Mouse (Mus musculus): ENCODE measurements around the gene Fuk.
"Not testable (repeated sequence)": the region's sequence is repeated elsewhere in the genome, so short reads cannot be mapped to it uniquely, and the experiment has no call there.

The Fuk gene

DNA sequence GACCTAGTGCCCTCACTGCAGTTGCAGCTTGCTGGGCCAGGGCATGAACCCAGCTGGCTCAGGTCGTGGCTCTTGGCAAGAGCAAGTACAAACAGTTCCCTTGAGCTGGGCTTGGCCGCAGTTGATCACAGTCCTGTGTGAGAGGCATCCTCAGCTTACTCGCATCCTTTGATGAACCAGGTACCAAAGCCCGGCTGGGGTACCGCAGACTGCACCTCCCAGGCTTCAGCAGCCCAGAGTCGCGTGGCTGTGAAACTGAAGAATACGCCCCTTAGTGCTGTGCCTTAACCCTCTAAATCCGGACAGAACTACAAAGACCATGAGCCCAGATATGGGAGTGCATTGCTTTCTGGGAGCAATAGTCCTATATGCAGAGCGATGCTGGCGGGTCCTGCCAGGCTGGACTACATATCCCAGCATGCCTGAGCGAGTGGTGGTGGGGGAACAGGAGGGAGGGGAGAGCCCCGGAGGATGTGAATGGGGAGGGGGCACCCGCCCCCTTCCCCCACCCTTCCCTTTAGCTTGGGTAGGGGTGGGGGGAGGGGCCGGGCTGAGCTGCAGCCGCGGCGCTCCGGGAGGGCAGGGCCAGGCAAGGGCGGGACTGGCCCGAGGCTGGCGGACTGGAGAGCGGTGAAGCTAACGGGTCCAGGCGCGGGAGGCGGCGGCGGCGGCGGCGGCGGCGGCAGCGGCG lies 17.2 kb upstream of the Fuk start, which contains the start of gene St3gal2:
St3gal2 (plus strand) TSS at position 582 of the 691 bp plus-strand sequence.
- peak; percentile 89 for DNase-seq (ENCODE audit: extremely low spot score, low read depth, low spot score)

DNA sequence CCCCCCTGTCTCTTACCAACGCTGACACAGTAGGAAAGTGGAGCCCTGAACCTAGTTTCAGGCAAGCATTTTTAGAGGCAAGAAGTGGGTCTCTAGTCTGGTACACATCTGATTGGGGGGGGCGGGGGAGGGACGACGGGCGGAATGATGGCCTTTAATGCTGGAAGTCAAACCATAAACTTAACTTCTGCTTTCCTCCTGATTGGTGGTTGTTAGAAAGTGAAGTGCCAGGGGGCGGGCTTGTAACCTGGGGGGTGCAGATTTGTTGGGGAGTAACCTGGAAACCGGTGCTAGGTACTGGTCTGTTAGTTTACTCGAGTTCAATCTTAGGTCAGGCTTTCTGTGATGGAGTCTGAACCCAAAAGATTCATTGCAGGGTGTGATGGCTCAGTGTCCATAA lies 16.2 kb upstream of the Fuk start:
- DNase-seq (ENCODE audit: extremely low spot score, low read depth, low spot score), result no peak

- DNase-seq (ENCODE audit: extremely low spot score, low read depth, low spot score), result no peak
Observed at GRCm38 (mm10) chr8:110918027-110918426, 15.7 kb upstream of the Fuk start.

DNA sequence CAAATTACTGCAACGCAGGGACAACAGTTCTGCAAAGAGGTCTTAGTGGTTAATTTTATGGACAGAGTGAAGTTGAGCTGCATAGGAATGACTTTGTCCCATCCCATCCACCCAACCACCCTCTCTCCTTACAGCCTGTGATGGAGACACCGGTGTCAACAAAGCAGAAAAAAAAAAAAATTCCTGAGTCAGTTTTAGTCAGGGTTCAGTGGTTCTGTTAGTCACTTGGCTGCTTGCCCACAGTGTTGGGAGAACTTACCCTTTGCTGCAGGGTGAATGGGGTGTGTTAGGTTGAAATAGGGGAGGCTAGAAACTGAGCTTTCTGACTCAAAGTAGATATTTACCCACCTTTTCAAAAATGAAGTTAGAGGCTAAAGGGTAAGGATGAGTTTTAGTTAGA lies 15.1 kb upstream of the Fuk start:
- DNase-seq (ENCODE audit: extremely low spot score, low read depth, low spot score), result no peak

DNA sequence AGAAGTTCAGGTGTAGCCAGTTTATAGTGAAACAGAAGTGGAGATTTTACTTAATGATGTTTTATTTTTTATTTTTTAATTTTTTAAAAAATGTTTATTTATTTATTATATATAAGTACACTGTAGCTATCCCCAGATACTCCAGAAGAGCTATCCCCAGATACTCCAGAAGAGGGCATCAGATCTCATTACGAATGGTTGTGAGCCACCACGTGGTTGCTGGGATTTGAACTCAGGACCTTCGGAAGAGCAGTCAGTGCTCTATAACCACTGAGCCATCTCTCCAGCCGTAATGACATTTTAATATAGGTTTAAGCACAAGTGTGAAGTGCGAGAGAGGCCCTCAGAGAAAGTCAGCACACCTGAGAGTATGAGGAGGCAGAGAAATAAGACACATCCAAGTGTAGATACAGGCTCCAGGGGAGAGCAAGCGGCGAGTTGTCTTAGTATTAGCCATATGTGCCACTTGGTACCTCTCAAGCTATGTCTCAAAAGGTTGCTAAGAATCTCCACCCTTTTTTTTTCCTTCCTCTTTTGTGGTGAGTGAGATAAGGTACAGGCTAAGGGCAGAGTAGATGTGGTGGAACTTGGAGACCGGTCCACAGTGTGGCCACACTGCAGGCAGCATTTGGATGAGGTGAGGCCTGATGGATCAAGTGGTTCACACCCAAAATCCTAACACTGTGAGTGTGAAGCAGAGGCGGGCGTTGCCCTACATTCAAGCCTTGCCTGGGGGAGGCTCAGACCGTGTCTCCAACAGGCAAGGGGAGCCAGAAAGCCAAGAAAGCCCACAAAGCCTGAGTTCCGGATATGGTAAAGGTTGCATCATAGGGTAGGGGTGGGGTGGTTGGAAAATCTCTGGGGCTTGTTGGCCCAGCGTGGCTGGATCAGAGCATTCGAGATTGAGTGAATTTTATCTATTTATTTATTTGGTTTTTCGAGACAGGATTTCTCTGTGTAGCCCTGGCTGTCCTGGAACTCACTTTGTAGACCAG lies 9.6 kb upstream of the Fuk start:
- DNase-seq (ENCODE audit: extremely low spot score, low read depth, low spot score), result no peak

GRCm38 (mm10) chr8:110909850-110910249 lies 7.6 kb upstream of the Fuk start:
- not testable (repeated sequence) for DNase-seq (ENCODE audit: extremely low spot score, low read depth, low spot score)

GRCm38 (mm10) chr8:110906682-110907081 lies 4.4 kb upstream of the Fuk start:
- DNase-seq (ENCODE audit: extremely low spot score, low read depth, low spot score), result no peak

- no peak for DNase-seq (ENCODE audit: extremely low spot score, low read depth, low spot score)
Observed at GRCm38 (mm10) chr8:110905404-110905803, 3.1 kb upstream of the Fuk start.

GRCm38 (mm10) chr8:110902579-110902965 lies 284 bp upstream of the Fuk start:
- DNase-seq (ENCODE audit: extremely low spot score, low read depth, low spot score), result no peak

GRCm38 (mm10) chr8:110901056-110901455 lies 1.2 kb downstream of the Fuk start:
- DNase-seq (ENCODE audit: extremely low spot score, low read depth, low spot score), result no peak

DNA sequence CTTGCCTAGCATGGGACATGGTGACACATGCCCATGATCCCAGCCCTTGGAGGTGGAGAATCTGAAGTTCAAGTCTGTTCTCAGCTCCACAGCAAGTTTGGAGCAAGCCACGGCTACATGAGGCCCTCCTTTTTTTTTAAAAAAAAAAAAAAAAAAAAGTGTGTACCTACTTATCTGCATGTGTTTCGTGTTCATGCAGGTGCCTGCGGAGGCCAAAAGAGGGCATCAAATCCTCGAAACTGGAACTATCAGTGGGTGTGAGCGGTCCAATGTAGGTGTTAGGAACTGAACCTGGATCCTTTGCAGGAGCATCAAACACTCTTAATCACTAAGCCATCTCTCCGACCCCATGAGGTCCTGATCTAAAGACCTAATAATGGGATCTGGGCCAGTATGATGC lies 4.8 kb downstream of the Fuk start:
- DNase-seq (ENCODE audit: extremely low spot score, low read depth, low spot score), result no peak

GRCm38 (mm10) chr8:110895812-110896211 lies 6.5 kb downstream of the Fuk start:
- no peak for DNase-seq (ENCODE audit: extremely low spot score, low read depth, low spot score)

DNA sequence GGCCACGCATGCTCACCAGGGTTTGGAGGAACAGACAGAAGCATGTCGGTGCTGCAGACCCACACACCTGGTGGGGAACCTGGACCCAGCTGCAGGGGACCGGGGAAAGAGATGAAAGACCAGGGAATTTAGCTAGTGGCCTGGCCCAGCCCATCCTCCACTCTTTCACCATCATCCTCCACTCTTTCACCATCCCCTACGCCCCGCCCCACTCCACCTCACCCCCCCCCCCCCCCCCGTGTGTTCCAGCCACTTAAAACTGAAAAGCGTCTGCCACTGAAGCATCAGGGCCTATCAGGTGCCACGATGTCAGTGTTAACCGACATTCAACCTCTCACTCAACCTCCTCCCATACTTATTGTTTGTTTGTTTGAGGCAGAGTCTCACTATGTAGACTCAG lies 7.0 kb downstream of the Fuk start:
- no peak for DNase-seq (ENCODE audit: extremely low spot score, low read depth, low spot score)

- no peak for DNase-seq (ENCODE audit: extremely low spot score, low read depth, low spot score)
Observed at GRCm38 (mm10) chr8:110894851-110895250, 7.4 kb downstream of the Fuk start.

- DNase-seq (ENCODE audit: extremely low spot score, low read depth, low spot score), result no peak
Observed at GRCm38 (mm10) chr8:110892913-110893312, 9.4 kb downstream of the Fuk start.

DNA sequence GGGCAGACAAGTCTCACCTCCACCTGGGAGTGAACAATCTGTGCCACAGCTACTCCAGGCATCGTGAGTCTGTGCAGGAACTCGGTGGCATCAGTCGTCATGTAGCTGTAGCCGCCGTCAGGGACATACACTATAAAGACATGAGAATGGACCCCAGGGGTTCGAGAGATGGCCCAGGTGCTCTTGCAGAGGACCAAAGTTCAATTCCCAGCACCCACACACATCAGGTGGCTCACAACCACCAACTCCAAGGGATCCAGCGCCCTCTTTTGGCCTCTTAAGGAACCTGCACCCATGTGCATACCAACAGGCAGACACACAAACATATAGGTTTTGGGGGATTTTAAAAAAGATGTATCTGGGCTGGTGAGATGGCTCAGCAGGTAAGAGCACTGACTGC lies 10.2 kb downstream of the Fuk start:
- DNase-seq (ENCODE audit: extremely low spot score, low read depth, low spot score), result no peak

DNA sequence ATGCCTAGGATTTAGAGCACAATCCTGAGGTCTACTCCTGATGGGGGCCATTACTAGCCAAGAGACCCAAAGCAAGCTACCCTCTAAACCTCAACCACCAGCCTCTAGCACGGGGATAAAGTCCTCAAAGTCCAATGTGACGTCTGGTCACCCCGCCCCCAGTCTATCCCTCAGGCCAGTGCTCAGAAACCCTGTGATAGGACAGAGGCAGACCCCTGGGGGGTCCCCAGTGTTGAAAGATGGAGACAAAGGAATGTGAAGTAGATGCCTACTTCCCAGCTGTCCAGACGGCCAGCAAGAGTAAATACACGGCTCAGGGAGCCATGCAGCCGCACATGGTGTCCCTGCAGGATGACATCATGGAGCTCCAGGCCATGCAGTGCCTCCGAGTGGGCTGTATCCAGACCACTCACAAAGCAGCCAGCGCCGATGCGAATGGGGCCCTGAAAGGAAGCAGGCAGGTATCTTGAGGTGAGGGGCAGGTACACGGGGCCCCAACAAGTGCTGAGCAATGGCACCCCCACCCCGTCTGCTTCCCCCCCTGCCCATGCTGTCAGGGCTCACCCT lies 12.3 kb downstream of the Fuk start:
- no peak for DNase-seq (ENCODE audit: extremely low spot score, low read depth, low spot score)

DNA sequence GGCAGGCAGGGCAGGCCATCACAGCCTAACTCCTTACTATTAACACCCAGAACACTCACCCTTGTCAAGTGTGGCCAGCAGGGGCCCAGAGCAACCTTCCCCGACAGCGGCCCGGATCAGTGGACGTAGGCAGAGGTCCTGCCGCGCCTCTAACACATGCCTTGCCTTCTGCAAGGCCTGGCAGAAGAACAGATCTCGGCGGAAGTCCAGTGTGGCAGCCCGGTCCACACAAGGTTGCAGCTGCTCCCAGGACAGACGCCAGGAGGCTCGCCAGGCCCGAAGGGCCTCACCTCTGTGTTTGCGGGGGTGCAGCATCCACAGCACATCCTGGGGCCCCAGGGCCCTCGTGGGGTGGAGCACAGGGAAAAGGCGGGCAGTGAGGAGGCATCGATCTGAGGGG lies 13.4 kb downstream of the Fuk start:
- no peak for DNase-seq (ENCODE audit: extremely low spot score, low read depth, low spot score)

GRCm38 (mm10) chr8:110888441-110888840 lies 13.8 kb downstream of the Fuk start:
- no peak for DNase-seq (ENCODE audit: extremely low spot score, low read depth, low spot score)

- DNase-seq (ENCODE audit: extremely low spot score, low read depth, low spot score), result no peak
Observed at GRCm38 (mm10) chr8:110887551-110887950, 14.7 kb downstream of the Fuk start.

DNA sequence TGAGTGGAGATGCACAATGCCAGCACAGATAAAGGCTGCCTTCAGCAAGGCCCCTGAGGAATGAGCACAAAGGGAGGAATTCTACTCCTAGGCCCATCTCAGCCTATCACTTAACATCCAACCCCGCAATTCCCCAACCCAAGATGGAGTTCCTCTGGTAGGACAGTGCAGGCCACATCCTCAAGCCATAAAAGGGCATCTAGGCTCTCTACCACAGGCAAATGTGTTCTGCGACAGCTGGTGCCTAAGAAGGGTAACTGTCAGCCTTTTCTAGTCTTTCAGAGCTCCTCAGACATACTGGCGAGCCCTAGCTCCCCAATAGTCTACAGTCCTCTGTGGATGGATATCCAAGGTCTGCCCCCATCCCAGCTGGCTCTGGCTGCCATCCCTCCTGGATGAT lies 15.7 kb downstream of the Fuk start:
- DNase-seq (ENCODE audit: extremely low spot score, low read depth, low spot score), result no peak

DNA sequence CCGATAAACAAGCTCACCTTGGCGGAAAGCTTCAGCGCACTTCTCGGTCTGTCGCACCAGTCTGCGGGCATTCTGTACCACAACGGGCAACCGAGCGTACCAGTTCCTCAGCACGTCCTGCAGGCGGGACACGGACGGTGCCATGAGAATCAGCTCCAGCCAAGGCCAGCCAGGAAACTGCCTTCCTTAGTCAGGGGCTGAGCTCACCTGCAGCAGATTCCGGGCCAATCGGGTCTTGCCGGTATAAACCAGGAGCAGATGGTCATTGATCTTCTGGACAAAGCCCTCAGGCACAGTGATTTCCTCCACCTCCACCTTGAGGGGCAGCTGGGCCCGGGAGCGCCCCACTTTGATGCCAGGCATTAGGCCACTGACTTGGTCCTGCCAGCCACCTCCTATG lies 18.5 kb downstream of the Fuk start:
- DNase-seq (ENCODE audit: extremely low spot score, low read depth, low spot score), result no peak

Data from hindlimb bud, embryonic 11.5 days (tissue).